Mouse (Mus musculus) urinary bladder, adult 18-20 months (tissue): ENCODE measurements around the gene Prpsap1.

ENCODE experiments used
- DNase-seq, 2 experiments: peaks; one replicate each; pipeline ENCODE4 v3.0.0; 2022; ENCODE audit warnings: low spot score in 2 of 2, mixed read lengths in 2 of 2

Gene Prpsap1

GRCm38 (mm10) chr11:116493795-116494252, at the start of gene Prpsap1:
Gene Prpsap1 (minus strand): TSS chr11:116494202.
- DNase-seq: no peak

- DNase-seq: no peak
Measured at GRCm38 (mm10) chr11:116543110-116543509, 49.1 kb upstream of the Prpsap1 start.

DNA sequence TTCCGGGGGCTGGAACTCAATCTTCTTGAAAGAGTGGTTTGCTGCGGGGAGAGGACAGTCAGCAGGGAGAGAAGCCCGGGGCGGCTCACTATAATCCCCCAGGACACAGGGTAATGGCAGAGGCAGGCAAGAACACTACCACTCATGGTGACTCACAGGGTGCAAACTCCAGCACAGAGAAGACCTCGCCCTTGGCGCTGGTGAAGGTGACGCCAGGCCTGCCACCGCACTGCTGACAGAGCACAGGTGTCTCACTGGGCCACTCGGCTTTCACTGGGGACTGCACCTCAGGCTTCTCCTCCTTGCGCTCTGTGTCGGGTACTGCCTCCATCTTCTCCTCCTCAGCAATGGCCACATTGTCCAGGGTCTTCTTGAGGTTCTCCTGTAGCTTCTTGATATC, 47.2 kb upstream of the Prpsap1 start:
- no peak for DNase-seq

GRCm38 (mm10) chr11:116538142-116538735, 44.2 kb upstream of the Prpsap1 start:
- peak; percentile 60 to 76 for DNase-seq

- DNase-seq: no peak
Measured at GRCm38 (mm10) chr11:116537388-116537787, 43.4 kb upstream of the Prpsap1 start.

GRCm38 (mm10) chr11:116536685-116537084, 42.7 kb upstream of the Prpsap1 start:
- DNase-seq: no peak

- DNase-seq: peak; percentile 56
Measured at GRCm38 (mm10) chr11:116534154-116534865, 40.3 kb upstream of the Prpsap1 start.

DNA sequence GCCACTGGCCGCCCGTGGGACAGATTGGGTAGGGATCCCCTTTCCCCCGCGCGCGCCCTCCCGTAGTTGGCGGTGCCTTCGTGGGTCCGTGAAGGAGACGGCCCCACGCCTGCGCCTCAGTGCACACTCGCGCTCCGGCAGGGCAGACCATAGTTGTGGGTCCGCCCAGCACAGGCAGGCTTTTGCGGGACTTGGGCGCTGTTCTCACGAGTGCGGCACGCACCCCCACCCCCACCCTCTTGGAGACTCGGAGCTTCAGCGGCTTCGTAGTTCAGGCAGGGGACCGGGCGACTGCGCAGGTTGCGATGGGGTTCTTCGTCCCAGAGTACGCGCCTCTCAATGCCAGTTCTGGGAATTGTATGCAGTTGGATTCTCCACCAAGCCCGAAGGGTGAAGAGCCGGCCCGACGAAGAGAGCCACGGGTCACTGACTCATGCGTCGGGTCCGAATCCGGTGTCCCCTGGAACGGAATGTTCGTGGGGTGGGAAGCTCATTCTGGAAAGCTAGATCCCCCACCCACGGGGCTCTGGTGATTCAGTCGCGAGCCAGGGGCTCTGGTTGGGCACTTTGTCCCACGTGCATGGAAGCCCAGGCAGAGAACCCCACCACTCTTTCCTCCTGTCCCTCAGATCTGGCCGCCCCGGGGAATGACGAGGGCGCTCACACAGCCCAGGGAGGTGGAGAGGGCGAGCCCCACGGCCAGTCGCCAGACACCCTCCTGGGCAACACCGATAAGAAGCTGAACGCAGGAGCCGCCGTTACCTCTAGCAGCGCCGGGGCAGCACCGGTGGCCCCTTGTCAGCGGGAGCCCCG, 39.5 kb upstream of the Prpsap1 start:
- DNase-seq: peak in 1 of 2 experiments; percentile 78

- DNase-seq: peak in 1 of 2 experiments; percentile 83
Measured at GRCm38 (mm10) chr11:116532810-116533338, 38.9 kb upstream of the Prpsap1 start.

DNA sequence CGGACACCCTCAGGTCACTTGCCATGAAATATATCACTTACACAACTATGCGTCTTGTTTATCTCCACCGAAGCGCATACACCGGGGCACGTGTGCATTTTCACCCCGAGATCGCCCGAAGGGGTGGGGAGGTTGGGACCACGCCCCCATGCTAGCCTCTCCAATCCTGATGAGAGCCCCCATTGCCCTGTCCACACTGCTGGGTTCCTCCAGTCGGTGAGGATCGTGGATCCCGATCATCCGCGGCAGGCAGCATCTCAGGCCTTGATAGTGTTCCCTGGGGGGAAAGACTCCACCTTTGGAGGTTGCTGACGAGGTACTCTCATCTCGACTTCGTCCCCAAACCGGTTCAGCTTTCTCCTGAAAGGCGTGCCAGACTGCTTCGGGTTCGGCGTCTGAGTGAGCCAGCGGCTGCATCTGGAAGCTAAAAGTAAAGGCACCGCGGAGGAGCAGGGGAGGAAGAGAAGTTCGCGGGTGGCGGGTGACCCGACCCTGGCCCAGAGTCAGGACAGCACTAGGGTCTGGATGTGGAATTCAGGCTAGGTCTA, 38.3 kb upstream of the Prpsap1 start:
- DNase-seq: peak; percentile 53 to 60

DNA sequence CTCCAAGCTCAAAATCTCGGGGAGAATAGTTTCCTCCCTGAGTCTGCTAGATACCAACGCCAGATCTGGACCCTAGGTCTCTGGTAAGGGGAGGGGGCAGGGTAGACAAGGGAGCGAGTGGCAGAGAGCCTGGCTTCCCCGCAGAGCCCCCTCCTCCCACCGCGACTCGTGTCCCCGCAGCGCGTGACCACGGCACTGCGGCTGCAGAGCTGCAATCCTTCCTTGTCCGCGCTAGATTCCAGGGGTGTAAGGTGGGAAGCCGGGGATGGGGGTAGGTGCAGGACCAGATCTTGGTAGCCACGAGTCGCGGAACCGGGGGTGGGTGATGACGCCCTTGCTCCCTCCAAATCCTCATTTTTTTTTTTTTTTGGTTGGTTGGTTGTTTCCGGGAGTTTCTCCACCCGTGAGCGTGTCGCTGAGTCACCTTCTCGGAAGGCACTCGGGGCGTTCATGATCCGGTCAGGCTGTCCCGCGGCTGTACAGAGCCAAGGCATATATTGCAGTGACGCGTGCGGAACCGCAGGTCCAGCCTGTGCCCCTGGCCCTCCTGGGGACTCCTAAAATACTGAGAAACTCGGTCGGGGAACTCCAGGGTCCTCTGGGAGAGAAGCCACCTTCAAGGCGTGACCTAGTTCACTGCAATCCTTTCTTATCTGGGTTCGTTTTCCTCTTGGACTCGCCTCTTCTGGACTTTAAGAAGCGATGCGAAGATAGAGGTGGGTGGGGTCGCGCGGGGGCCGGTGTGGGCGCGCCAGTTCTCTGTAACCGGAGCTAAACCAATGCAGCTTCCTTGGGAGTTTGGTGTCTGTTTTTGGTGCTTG, 37.6 kb upstream of the Prpsap1 start:
- DNase-seq: peak; percentile 39 to 52

GRCm38 (mm10) chr11:116530187-116531147, 36.5 kb upstream of the Prpsap1 start, which contains the start of gene Sphk1:
Gene Sphk1 (plus strand): TSS chr11:116530925.
- no peak for DNase-seq

- no peak for DNase-seq
Measured at GRCm38 (mm10) chr11:116528636-116529320, 34.8 kb upstream of the Prpsap1 start.

- no peak for DNase-seq
Measured at GRCm38 (mm10) chr11:116523699-116524189, 29.7 kb upstream of the Prpsap1 start.

DNA sequence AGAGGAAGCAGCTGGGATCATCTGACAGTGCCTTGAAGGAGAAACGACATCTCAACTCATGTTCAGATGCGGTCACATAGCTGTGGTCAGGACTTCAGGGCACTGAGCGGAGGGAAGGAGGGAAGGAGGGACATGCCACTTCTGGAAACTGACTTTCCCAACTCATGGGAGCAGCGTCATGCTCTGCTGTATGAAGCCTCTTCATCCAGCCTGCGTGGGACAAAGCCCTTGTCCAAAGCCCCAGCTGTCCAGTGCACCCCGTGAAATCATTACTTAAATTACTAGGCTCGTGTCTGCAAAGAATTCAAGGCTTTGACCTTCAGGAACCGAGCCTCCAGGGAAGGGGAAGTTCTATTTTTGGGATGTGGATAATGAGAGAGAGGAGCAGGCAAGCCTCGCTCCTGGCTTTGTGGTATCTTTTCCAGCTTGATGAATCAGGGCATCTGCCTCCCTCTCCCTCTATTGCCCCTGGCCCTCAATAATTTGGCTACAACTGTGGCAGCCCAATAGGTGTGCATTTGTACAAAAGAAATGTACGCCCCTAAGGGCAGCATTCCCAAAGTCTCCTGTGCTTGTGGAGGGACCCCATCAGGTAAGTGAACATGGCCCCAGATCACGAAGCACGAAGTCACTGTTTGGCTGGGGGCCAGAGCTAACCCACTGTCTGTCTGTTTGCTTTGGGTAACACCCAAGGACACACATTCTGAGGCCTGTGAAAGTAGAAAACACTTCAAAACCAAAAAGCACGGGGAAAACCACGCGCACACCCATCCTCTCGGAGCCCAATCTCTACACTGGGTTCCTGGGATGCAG, 29.1 kb upstream of the Prpsap1 start:
- no peak for DNase-seq

DNA sequence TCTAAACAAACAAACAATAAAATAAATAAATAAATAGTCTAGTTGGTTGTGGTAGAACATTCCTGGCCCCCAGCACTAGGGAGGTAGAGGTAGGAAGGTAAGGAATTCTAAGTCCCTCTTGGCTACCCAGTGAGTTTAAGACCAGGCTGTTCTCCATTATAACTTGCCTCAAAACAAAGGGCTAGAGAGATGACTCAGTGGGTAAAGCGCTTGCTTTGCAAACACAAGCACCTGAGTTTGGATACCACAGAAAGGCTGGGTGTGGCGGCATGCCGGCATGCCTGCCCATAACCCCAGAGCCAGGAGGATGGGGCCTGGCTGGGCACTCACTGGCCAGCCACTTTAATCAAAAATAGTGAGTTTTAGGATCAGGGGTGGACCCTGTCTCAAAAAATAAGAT, 28.0 kb upstream of the Prpsap1 start:
- DNase-seq: no peak

DNA sequence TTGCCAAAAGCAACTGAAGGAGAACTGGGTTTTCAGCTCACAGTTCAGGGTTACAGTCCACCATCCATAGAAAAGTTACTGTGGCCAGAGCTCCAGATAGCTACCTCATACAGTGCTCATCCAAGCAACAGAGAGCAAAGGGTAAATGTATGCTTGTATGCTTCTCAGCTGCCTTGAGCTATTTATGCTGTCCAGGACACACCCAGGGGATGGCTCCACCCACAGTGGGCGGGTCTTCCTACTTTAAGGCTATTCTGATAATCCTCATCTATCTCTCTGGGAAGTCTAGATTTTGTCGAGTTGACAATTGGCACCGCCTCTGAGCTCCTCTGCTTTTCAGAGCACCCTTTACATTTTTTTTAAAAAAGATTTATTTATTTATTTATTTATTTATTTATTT, 27.1 kb upstream of the Prpsap1 start:
- DNase-seq: no peak

DNA sequence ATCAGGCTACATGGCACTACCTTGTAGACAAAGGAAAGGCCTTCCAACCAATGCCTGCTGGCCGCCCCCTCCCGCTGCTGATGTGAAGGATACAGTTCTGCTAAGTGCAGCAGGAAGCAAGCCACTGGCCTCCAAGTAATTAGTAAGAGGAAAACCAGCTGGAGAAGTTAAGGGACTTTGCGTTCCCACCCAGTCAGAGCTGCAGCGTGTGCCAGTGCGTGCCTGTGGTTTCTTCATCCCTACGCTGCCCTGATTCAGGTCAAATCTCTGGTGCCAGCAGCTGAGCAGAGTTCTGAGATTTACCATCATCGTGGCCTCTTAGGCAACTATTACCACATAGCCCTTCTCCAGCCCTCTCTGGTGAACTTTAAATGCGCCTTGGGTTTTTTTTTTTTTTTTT, 24.5 kb upstream of the Prpsap1 start:
- DNase-seq: no peak
